Mouse (Mus musculus): ENCODE results near the gene Ciz1.

Ciz1 gene

GRCm38 (mm10) chr2:32319586-32320580, 32.2 kb upstream of the Ciz1 start:
- peak; percentile 69 for DNase-seq

DNA sequence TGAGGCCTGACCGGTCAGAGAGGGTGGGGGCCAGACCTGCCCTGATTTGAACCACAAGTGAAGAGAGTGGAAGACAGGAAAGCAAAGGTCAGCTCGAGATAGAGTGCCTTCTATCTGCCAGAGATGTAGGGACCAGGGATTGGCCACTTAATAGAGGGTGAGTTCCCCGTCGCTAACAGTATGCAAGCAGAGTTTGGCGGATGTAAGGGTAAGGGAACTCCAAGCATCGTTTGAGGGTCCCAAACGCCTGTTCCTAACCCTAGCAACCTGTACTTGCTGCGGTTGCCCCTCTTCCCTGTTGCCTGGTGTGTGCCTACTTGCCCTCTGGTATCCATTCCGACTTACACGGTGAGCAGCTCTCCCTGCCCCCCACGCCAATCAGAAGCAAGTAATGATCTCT, 31.4 kb upstream of the Ciz1 start:
- DNase-seq: no peak

DNA sequence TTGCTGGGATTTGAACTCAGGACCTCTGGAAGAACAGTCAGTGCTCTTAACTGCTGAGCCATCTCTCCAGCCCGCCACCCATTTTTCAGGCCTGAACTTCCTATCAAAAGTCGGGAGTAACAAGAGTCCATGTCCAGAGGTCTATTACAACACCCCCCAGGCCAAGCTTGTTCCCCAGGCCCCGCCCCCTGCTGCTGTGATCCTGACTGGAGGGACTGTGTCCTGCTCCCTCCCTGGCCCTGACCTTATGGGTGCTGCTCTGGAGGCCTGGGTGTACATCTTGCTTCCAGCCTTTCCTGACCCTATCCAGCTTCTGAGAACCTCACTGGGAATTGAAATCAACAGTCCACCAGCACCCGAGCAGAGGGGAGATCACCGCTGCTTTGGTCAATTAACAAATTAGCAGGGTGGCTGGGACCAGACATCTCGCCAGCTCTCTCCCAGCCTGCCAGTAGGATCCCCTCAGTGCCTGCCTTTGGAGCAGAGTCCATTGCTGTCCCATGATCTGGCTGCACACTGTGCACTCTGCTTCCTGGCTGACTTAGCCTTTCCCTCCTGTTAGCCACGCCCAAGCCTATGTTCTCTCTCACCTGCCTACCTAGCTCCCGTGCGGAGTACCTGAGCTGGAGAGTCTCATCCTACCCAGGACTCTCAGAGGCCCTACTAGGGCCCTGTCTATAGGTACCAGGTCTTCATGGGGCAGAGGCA, 30.4 kb upstream of the Ciz1 start:
- DNase-seq: peak; percentile 54

- no peak for DNase-seq
Measured at GRCm38 (mm10) chr2:32322754-32323741, 29.1 kb upstream of the Ciz1 start.

DNA sequence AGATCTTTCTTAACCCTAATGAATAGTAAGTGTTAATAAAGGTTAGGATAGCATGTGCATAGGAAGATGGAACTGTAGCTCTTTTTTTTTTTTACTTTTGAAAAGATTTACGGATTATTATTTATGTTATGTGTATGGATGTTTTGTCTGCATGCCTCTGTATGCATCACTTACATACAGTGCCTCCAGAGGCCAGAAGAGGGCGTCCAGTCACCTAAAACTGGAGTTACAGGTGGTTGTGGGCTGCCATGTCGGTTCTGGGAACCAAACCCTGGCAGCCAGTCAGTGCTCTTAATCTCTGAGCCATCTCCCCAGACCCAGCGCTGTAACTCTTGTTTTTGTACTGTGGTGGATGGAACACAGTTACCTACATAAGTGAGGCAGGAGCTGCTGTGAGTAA, 27.8 kb upstream of the Ciz1 start:
- no peak for DNase-seq

- peak; percentile 44 for DNase-seq
Measured at GRCm38 (mm10) chr2:32325342-32325741, 26.8 kb upstream of the Ciz1 start.

- DNase-seq: no peak
Measured at GRCm38 (mm10) chr2:32327200-32327599, 24.9 kb upstream of the Ciz1 start.

DNA sequence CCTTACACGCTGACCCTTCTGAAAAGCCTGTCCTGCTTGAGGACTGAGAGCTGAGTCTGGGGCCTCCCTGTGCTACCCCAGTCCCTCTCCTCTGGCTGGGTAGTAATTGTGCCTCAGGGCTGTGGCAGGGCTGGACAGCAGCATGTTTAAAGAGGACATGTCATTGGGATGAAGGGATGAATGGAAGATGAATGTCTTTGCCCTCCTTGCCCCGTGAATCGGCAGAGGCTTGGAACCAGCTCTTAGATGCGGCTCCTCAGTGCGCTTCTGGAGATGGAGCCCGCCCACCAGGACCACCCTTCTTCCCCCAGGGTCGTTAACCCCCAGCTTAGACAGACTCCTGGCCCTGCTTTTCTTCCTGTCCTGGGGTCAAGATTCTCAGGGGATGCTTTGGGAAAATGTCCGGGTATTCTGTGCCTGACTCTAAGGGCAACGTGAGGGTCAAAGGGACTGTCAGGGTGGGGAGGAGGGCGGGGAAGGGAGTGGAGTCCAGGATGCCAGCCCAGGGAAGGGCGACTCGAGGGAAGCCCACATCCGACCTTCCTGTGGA, 23.1 kb upstream of the Ciz1 start:
- DNase-seq: no peak

DNA sequence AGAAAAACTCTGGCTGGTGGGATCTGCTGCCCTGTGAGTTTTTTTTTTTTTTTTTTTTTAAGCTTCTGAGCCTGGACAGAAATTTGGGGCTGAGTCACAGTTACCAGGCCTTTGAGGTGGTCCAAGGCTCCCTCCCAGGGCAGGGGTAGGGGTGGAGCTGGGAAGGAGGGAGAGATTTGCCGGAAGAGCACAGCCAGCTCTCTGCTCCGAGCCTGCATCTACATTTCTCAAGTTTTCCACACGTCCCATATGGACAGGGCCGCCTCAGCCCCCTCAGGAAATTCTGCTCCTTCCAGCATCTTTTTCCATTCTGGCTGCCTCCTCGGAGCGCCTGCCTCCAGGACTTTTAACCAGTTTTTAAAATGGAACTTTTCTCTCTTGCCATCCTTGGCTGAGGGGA, 22.6 kb upstream of the Ciz1 start:
- DNase-seq: no peak

DNA sequence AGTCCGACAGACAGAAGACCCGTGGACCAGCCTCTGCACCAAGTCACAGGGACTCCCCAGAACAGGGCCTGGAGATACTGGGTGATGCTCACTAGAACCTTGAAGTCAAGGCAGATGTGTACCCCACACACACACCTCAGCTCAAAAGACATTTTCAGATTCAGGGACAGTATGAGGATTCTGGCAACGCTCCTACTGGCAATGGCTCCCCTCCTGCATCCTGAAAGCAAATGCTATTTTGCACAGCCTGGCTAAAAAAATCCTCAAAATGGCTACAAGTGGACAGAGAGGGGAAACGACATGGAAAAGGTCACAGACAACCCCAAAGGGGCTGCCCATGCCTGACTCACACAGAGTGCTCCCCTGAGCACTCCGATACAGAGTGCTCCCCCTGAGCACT, 20.0 kb upstream of the Ciz1 start:
- DNase-seq: no peak

- no peak for DNase-seq
Measured at GRCm38 (mm10) chr2:32335888-32336287, 16.2 kb upstream of the Ciz1 start.

DNA sequence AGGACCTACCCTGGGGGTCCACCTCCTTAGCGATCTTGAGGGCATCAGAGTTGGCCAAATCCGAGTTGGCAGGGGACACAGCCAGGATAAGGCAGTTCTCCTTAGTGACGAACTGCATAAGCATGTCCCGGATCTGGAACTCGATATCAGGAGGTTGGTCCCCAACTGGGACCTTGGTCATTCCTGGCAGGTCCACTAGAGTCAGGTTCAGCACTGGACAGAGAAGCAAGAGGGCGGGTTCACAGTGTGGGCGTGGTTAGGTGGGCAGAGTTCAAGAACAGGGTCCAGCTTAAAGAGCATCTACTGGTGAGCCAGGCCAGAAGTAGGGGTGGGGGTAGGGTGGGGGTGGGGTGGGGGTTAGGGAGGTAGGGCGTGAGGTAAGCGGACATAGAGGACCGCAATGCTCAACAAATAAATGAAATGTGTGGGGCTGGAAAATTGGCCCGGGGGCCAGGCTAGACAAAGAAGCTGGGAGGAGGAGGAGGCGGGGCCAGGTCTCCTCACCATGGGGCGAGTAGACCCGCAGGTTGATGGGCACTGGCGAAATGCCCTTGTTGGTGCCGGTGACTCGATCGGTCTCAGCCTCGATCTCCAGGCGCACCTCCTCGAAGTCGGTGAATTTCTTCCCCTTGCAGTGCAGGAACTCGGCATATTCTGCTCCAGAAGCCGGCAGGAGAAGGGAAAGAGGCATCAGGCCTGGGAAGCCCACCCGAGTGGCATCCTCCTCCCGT, 12.1 kb upstream of the Ciz1 start:
- no peak for DNase-seq

DNA sequence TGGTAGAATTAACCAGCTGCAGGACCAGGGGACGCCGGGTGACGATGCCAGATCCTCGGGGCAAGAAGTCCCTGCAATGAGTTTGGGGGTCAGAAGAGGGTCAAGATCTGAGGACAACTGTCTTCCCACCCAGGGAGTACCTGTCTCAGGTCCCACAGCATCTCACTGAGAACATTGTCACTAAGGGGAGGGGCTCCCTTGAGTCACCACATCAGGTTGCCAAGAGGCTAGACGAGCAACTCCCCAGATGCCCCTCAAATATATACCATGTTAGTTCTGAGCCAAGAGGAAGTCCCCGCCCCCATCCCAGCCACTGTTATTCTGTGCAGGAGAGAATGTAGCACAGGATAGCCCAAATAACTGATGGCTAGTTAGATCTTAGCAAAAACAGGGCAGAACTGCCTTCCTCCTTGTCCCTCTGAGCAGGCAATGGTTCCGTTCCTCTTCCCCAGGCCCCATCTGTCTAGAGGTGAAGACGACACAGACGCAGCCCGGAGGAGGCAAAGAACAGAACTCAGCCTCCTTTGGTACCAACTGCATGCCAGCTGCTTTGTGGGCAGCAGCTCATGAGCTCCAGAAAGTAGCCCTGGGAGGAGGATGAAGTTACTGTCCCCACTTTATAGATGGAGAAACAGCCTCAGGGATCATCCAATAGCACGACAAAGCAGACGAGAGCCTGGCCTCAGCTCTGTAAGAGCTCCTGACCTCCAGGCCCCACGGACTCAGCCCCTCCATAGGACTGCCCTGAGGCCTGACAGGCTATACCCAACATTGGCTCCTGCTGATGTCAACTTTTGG, 11.1 kb upstream of the Ciz1 start:
- no peak for DNase-seq

DNA sequence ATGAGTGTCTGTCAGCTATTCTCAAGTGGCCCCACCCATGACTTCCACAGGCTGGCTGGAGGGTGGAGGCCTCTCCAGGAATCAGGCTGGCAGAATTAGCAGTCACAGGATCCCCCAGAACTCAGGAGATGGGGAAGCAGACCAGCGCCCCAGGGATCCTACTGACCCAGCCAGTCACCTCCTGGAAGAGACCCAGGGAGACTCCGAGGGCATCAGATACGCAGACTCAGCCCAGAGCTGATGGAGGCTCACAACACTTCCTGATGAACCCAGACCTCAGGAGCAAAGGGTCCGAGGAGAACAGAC, 10.5 kb upstream of the Ciz1 start:
- no peak for DNase-seq

DNA sequence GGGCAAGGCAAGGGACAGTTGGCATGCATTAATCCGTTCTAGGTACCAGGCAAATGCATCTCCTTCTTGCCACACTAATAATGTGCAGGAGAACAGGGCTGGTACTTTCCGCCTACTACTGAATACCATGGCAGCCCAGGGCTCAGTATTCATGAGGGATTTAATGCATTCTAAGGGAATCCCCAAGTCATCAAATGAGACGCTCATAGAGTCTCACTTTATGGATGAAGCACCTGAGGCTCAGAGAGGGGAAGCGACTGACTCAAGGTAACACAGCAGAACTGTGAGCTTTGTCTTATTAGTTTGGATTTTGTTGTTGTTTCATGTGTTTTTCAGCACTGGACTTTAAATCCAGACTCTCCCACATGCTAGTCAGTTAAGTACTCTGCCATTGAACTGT, 10.1 kb upstream of the Ciz1 start:
- no peak for DNase-seq

DNA sequence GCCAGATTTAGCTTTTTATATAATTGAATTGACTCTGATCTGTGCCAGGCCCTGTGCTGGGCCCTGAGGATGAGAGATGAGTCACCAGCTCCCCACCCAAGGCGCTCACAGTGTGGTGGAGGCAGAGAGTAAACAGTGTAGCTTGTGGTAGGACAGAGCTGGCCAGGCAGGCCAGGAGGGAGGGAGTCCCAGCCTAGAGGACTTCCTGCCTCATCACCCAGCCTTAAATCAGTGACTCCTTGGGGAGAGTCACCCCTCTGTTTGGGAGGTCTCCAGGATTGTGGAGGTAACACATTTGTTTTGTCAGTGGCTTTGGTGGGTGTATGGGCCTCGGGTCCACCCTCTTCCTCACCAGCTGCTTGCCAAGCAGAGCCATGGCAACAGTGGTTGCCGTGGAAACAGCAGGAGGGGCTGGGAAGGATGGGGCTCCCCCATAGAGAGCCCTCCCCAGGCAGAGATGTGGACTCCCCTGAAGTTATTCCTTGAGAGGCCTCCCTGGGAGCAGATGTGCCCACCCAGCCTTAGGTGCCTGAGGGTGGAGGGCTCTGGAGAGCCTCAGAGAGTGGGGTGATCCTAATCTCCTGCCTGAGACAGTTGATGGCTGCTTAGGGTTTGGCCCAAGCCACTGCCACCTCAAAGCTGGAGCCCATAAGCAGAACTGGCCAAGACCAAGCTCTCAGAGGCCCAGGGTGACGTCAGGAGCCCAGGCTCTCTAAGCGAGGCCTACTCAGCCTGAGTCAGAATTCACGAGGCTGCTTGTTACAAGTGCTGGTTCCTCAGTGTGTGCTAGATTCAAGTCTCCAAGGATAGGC, 9.4 kb upstream of the Ciz1 start:
- DNase-seq: peak; percentile 48

DNA sequence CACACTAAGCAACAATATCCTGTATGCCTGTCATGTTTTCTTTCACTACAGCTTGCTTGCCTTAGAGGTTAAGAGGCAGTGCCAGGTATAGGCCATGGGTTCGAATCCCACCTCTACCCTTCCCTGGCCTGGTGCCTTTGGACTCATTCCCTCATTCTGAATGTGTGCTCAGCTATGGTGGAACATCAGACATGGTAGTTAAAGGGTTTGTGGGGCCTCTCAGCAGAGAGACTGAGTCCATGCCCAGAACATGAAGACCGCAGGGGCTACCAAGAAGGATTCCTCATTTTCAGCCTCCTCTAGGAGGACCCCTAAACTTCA, 8.8 kb upstream of the Ciz1 start:
- no peak for DNase-seq

GRCm38 (mm10) chr2:32344056-32344455, 8.1 kb upstream of the Ciz1 start:
- DNase-seq: no peak

GRCm38 (mm10) chr2:32344598-32345321, 7.4 kb upstream of the Ciz1 start:
- no peak for DNase-seq

GRCm38 (mm10) chr2:32347019-32347418, 5.1 kb upstream of the Ciz1 start:
- no peak for DNase-seq
